Mouse (Mus musculus) cerebellum, adult 2 months (tissue): ENCODE results near the gene Plxnb2.

ENCODE experiments used
- CTCF ChIP-seq: fragments of 200-500 bp; IDR thresholded peaks from 2 replicates; pipeline ENCODE4 v1.5.1; 2011; ENCODE audit warnings: low read depth, mild to moderate bottlenecking, control low read depth, low read length, moderate library complexity, borderline replicate concordance; ENCODE audit not compliant: insufficient read depth
- POLR2A ChIP-seq: fragments of 200-500 bp; IDR thresholded peaks from 2 replicates; pipeline ENCODE4 v1.6.1; 2011; ENCODE audit warnings: low read length, control low read depth, borderline replicate concordance; ENCODE audit not compliant: insufficient read depth

DNA sequence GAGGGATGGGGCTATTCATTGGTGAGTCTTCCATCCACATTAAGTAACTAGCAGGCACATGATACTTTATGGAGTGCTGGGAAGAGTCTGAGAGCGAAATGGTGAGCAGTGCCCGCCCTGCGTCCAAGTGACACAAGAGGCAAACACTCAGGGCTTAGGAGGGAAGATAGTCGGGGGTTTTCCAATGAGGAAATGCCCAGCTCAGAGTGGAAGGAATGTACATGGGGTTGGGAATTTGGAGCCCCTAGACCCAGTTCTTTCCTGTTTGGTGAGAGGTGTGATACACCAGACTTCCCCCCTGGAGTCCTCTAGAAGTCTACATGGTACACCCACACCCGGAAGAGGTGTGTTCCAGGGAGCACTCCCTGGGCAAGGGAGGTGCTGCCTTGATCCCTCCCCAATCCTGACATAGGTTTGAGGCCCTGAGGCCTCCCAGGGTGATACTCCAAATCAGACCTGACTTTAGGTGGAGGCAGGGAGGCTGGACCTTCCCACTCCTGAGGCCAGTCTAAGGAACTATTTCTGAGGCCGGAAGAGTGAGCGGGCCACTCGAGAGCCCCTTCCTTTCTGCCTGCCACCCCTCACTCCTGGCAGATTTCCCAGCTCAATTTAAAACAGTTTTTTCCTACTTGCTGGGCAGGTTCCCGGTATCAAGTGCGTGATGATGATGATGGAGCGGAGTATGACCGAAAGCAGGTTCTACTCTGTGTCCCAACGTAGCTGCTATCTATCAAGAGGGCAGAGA, 5.0 kb downstream of the Plxnb2 start:
- no peak for TF ChIP-seq POLR2A
- no peak for TF ChIP-seq CTCF
